In the genomic region with DNA sequence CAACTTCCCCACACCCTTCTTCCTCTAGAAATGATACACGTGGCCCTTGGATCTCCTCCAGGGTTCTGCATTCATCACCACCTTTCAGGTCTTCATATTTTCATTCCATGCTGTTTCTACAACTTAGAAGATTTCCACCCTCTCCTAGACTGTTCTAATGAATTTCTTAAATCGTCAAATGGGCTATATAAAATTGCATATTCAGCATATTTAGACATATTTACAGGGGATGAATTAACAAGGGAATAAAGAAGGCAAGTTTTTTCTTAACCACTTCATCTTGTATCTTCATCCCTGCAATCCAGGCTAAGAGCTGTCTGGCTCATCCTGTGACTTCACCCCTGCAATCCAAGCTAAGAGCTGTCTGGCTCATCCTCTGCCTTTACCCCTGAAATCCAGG, we compare ENCODE assay signal across 18 mouse cellular contexts.
"Had no signal": no experiment of that assay in that cellular context is flagged by ENCODE, and none has a peak within 500 bp of the region (broad histone marks: within the 10 kb centered on the region; RNA-seq: fewer than 3 reads in every experiment).

No protein-coding gene starts in this region.

- H3K27ac ChIP-seq: gastrocnemius, adult 2 months; heart, embryonic 10.5 days; hindbrain, embryonic 10.5 days; hindbrain, embryonic 12.5 days; hindbrain, embryonic 14.5 days; intestine, embryonic 15.5 days; kidney, embryonic 15.5 days; kidney, postnatal 0 days; limb, embryonic 12.5 days; liver, embryonic 12.5 days; liver, embryonic 14.5 days had no signal

- H3K4me2 ChIP-seq: heart, embryonic 12.5 days; hindbrain, embryonic 12.5 days; hindbrain, embryonic 14.5 days; intestine, embryonic 15.5 days; kidney, embryonic 15.5 days; limb, embryonic 12.5 days; liver, embryonic 12.5 days had no signal

- DNase-seq: gastrocnemius, postnatal 25 days; layer of hippocampus, adult 9-11 months; layer of hippocampus, postnatal 36 days had no signal

- ATAC-seq: hindbrain, embryonic 16.5 days; inflammation-experienced regulatory T-cells, adult 6 months; intestine, postnatal 0 days; liver, embryonic 12.5 days had no signal

- H3K9ac ChIP-seq: heart, embryonic 12.5 days; hindbrain, embryonic 12.5 days; hindbrain, embryonic 14.5 days; intestine, embryonic 15.5 days; kidney, embryonic 15.5 days; limb, embryonic 12.5 days; liver, embryonic 12.5 days; liver, embryonic 14.5 days had no signal

- H3K27me3 ChIP-seq: heart, embryonic 12.5 days; hindbrain, embryonic 12.5 days; intestine, embryonic 15.5 days; kidney, embryonic 15.5 days; limb, embryonic 12.5 days; liver, embryonic 12.5 days had no signal

- H3K36me3 ChIP-seq: heart, embryonic 12.5 days; hindbrain, embryonic 10.5 days; hindbrain, embryonic 12.5 days; intestine, embryonic 15.5 days; kidney, embryonic 15.5 days; limb, embryonic 12.5 days; liver, embryonic 12.5 days had no signal

- H3K9me3 ChIP-seq: intestine, embryonic 15.5 days; liver, embryonic 12.5 days had no signal

- H3K4me1 ChIP-seq: heart, embryonic 10.5 days; heart, embryonic 12.5 days; hindbrain, embryonic 10.5 days; hindbrain, embryonic 12.5 days; intestine, embryonic 15.5 days; kidney, embryonic 15.5 days; limb, embryonic 12.5 days; liver, embryonic 12.5 days had no signal

- H3K4me3 ChIP-seq: gastrocnemius, adult 2 months; heart, embryonic 10.5 days; heart, embryonic 12.5 days; hindbrain, embryonic 10.5 days; hindbrain, embryonic 12.5 days; intestine, embryonic 15.5 days; kidney, embryonic 15.5 days; limb, embryonic 12.5 days; liver, embryonic 12.5 days had no signal
